Comparison of ENCODE assay signal across 8 mouse cellular contexts in genomic region chr11:90363406-90363805, GRCm38 (mm10). TPM values are rescaled to one million over a fixed set of nuclear protein-coding genes. Genes with fewer than 3 reads are reported as not detected.
DNase-seq lines count a peak whose midpoint lies in the region; ATAC-seq and TF ChIP-seq lines count a peak whose summit lies in the region.

No protein-coding gene starts in this region.

- no peaks in the 10 kb centered on the region for H3K9me3 ChIP-seq in lung, postnatal 0 days (ENCODE audit: low read length)

- no peaks in the 10 kb centered on the region for H3K36me3 ChIP-seq in lung, postnatal 0 days (ENCODE audit: insufficient read depth, low read length)

- ATAC-seq in lung, postnatal 0 days = no peak

- intact Hi-C loops in gastrocnemius, postnatal 14 days (cut with DNase I; ENCODE audit: low total_unique reads) = no loop called here
- intact Hi-C loops in heart, postnatal 14 days (cut with DNase I) = no loop called here

- no peaks in the 10 kb centered on the region for H3K27me3 ChIP-seq in lung, postnatal 0 days (replicated peaks; ENCODE audit: insufficient read depth, low read length)

- 41% methylated on average over 3 of the region's 3 CpGs for WGBS in lung, postnatal 0 days

- no peak overlapping the region for H3K4me2 ChIP-seq in lung, postnatal 0 days (replicated peaks; ENCODE audit: low read depth, low read length)

- no peak overlapping the region for H3K9ac ChIP-seq in lung, postnatal 0 days (replicated peaks; ENCODE audit: low read depth)

- no peak overlapping the region for H3K4me3 ChIP-seq in lung, postnatal 0 days (ENCODE audit: low read depth, low read length)

- no peak for TF ChIP-seq EP300 in lung, postnatal 0 days (IDR thresholded peaks at IDR 0.05)

- peaks cover under 1% of the 10 kb centered on the region; the same call in 1 of the 2 replicates for H3K4me1 ChIP-seq in lung, postnatal 0 days (ENCODE audit: insufficient read depth, low read depth, low read length)

- H3K27ac ChIP-seq in lung, postnatal 0 days (ENCODE audit: low read length) = no peak overlapping the region

- peak; percentile 78 for TF ChIP-seq CTCF in lung, postnatal 0 days (IDR thresholded peaks at IDR 0.05)

- DNase-seq in gastrocnemius, postnatal 10 days = peak; percentile 51
- no peak for DNase-seq in gastrocnemius, postnatal 14 days
- peak; percentile 34 for DNase-seq in urinary bladder, postnatal 25 days (ENCODE audit: low spot score)
- DNase-seq in urinary bladder, postnatal 10 days (ENCODE audit: low spot score) = no peak
- peak; percentile 65 to 77 for DNase-seq in heart, postnatal 14 days
- DNase-seq in lung, postnatal 0 days (ENCODE audit: low spot score) = peak; percentile 43
- no peak for DNase-seq in left cerebral cortex, adult 18-20 months (ENCODE audit: low spot score in 2 of 2)
- no peak for DNase-seq in urinary bladder, adult 18-20 months (ENCODE audit: low spot score in 2 of 2)

RNA-seq across cellular contexts. Expression of gene Hlf, which starts 27.3 kb away (rescaled TPM):
- total RNA-seq in gastrocnemius, postnatal 10 days (2021) = 1 to 10 TPM; 5.1 to 7.5 TPM
- total RNA-seq in gastrocnemius, postnatal 14 days (2021) = 1 to 10 TPM; 3.7 to 3.9 TPM
- total RNA-seq in heart, postnatal 14 days (2021) = 10 to 100 TPM; 21.8 to 22.4 TPM
- polyA plus RNA-seq in lung, postnatal 0 days (2015; fragmentation: Nextera tagmentation; extraction: Ambion mirVana) = 1.8 and 2.1 TPM in 2 replicates
- 100 to 1,000 TPM; 124 to 142 TPM for total RNA-seq in left cerebral cortex, adult 18-20 months (2021)

Comparison
In these comparisons a context has a peak if more than half of its experiments do, and no peak if none do; other contexts are left out.
1. DNase-seq: peak in gastrocnemius, postnatal 10 days (single experiment), urinary bladder, postnatal 25 days (single experiment), heart, postnatal 14 days (2 of 2) and lung, postnatal 0 days (single experiment); none in gastrocnemius, postnatal 14 days (single experiment), urinary bladder, postnatal 10 days (single experiment), left cerebral cortex, adult 18-20 months (0 of 2) and urinary bladder, adult 18-20 months (0 of 2).
2. RNA of gene Hlf, which starts 27.3 kb away (total RNA-seq): 124 to 142 TPM in left cerebral cortex, adult 18-20 months; 21.8 to 22.4 TPM in heart, postnatal 14 days, 5.1 to 7.5 TPM in gastrocnemius, postnatal 10 days and 3.7 to 3.9 TPM in gastrocnemius, postnatal 14 days; every median in the first group is over 4 times any median in the second.